Mouse (Mus musculus) kidney, adult 2 months (tissue): ENCODE measurements around the gene Grk6. TPM values are rescaled to one million over a fixed set of nuclear protein-coding genes. Genes with fewer than 3 reads are reported as not detected.

Experiments
- DNase-seq: peaks from one replicate; pipeline ENCODE4 v3.0.0; 2021
- H3K27ac ChIP-seq: fragments of 200-500 bp; 2 replicates; pipeline ENCODE4 v1.5.1; 2012; ENCODE audit warnings: low read depth, low read length, control low read depth, inconsistent platforms; ENCODE audit not compliant: insufficient read depth
- H3K27me3 ChIP-seq: fragments of 200-500 bp; replicated peaks from 2 replicates; pipeline ENCODE4 v1.6.1; 2012; ENCODE audit warnings: mild to moderate bottlenecking, moderate library complexity, low read length, inconsistent platforms; ENCODE audit not compliant: control insufficient read depth, insufficient read depth
- H3K36me3 ChIP-seq: fragments of 200-500 bp; 2 replicates; pipeline ENCODE4 v1.6.1; 2012; ENCODE audit warnings: mild to moderate bottlenecking, moderate library complexity, low read length, inconsistent platforms; ENCODE audit not compliant: control insufficient read depth, insufficient read depth
- H3K4me1 ChIP-seq: fragments of 200-500 bp; 2 replicates; pipeline ENCODE4 v1.6.1; 2011; ENCODE audit warnings: low read length; ENCODE audit not compliant: control insufficient read depth, insufficient read depth
- H3K4me3 ChIP-seq: fragments of 200-500 bp; 2 replicates; pipeline ENCODE4 v1.5.1; 2011; ENCODE audit warnings: mild to moderate bottlenecking, low read depth, low read length, control low read depth; ENCODE audit not compliant: insufficient read depth
- CTCF ChIP-seq: fragments of 200-500 bp; conservative IDR thresholded peaks from 2 replicates; pipeline ENCODE4 v1.5.1; 2011; ENCODE audit warnings: low read depth, mild to moderate bottlenecking, control low read depth, low read length, moderate library complexity, mixed read lengths; ENCODE audit not compliant: insufficient read depth, insufficient read length
- POLR2A ChIP-seq: fragments of 200-500 bp; IDR thresholded peaks from one replicate; pipeline ENCODE4 v1.6.1; 2011; ENCODE audit warnings: low read depth, low read length, control low read depth
- WGBS: fragments of 180-500 bp; shearing (Covaris S2); methylation state at CpG from one replicate; pipeline ENCODE4 v1.1.7; 2018; 5-methylcytosine and 5-hydroxymethylcytosine counted together
- polyA plus RNA-seq: library from polyadenylated mRNA; depleted of rRNA; stranded (reverse); fragments of >200 nt; gene quantifications from 2 replicates; pipeline ENCODE4 v1.2.3, GENCODE M21; 2012; rRNA removed

Grk6 gene
- polyA plus RNA-seq, result 23.4 and 27.4 TPM in 2 replicates

DNA sequence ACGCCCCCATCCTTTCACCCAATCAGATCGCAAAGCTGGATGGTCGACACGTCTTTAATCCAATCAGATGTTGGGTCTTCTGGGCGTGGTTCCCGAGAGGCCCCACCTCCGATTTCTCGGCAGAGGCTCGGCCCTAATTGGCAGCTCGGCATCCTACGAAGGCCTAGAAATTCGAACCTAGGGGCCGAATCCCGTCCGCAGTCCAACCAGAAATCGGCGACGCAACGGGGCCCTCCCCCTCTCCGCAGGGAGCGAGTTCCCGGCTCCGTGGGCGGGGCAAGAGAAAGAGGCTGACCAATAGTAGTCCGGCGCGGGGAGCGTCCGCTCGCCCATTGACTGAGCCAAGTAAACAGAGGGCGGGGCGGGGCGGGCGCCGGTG, at the start of gene Grk6:
TSS of gene Grk6 (plus strand) at position 136 of the 379 bp plus-strand sequence.
- Histone ChIP-seq H3K4me1 (peaks cover 5% of the 10 kb centered on the region; the same call in 1 of the 2 replicates), H3K36me3 (no peaks in the 10 kb centered on the region), H3K27me3 (no peaks in the 10 kb centered on the region), H3K27ac (peak within 1 kb of the TSS; percentile 90), H3K4me3 (peak within 1 kb of the TSS; percentile 90)
- DNase-seq, result peak; percentile 100
- TF ChIP-seq CTCF (no peak), POLR2A (no peak)
- WGBS, result under 1% methylated on average over 35 of the region's 35 CpGs

GRCm38 (mm10) chr13:55398088-55398487, 46.8 kb upstream of the Grk6 start, which contains the start of gene Slc34a1:
Gene Slc34a1 (plus strand): TSS chr13:55398187.
- TF ChIP-seq POLR2A, result no peak
- TF ChIP-seq CTCF, result no peak
- Histone ChIP-seq H3K27me3 (no peaks in the 10 kb centered on the region), H3K27ac (peak within 1 kb of the TSS; percentile 48), H3K4me3 (no peak within 1 kb of the TSS), H3K36me3 (peaks cover 7% of the 10 kb centered on the region; the same call in 1 of the 2 replicates), H3K4me1 (0 out of 2 replicates have a peak, but pooled peaks cover 4% of the 10 kb centered on the region)
- WGBS, result 46% methylated on average over 1 of the region's 1 CpGs
- DNase-seq, result no peak

DNA sequence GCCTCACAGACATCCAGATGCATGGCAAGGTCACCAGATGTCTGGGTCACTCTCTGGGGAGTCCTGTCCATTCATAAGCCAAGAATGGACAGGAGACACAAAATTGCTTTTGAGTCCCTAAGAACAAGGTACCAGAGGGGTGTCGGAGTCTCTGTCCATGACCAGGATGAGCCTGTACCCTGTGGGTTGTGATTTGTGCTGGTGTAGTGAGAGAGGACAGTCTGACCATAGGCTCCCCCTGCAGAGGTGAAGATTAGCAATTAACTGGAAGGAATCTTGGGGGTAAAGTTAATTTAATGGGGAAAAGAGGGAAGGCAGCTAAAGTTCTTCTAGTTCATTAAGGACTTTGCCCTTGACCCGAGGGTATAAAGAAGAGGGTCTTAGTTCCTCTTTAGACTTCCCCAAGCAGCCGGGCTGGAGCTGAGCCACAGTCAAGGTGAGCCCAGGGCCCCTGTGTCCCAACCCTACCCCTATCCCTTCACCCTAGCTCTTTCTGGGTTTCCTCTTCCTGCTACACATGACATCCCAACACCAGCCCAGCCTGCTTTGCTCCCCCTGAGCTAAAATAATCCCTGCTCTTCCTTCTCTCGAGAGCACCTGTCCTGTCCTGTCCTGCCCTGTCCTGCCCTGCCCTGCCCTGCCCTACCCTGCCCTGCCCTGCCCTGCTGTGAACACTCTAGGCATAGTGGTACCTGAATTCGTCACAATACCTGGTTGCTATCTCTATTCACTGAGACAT, 45.4 kb upstream of the Grk6 start:
- TF ChIP-seq POLR2A (peak; percentile 98), CTCF (no peak)
- Histone ChIP-seq H3K27ac (peak overlapping the region; percentile 90), H3K4me1 (0 out of 2 replicates have a peak, but pooled peaks cover 4% of the 10 kb centered on the region), H3K27me3 (no peaks in the 10 kb centered on the region), H3K36me3 (peaks cover 7% of the 10 kb centered on the region; the same call in 1 of the 2 replicates), H3K4me3 (peak overlapping the region; percentile 67)
- peak; percentile 89 for DNase-seq
- 50% methylated on average over 5 of the region's 5 CpGs for WGBS

GRCm38 (mm10) chr13:55400039-55400346, 44.9 kb upstream of the Grk6 start:
- H3K4me3 ChIP-seq, result peak overlapping the region; percentile 67

GRCm38 (mm10) chr13:55403266-55403665, 41.6 kb upstream of the Grk6 start:
- 48% methylated on average over 7 of the region's 7 CpGs for WGBS
- Histone ChIP-seq H3K27ac (peak overlapping the region; percentile 90), H3K4me3 (peak overlapping the region; percentile 67), H3K36me3 (peaks cover 9% of the 10 kb centered on the region; the same call in 1 of the 2 replicates), H3K4me1 (0 out of 2 replicates have a peak, but pooled peaks cover 4% of the 10 kb centered on the region), H3K27me3 (no peaks in the 10 kb centered on the region)
- DNase-seq, result no peak
- TF ChIP-seq POLR2A (no peak), CTCF (no peak)

More at GRCm38 (mm10) chr13:55400039-55400346, 44.9 kb upstream of the Grk6 start:
- Histone ChIP-seq H3K4me1 (0 out of 2 replicates have a peak, but pooled peaks cover 4% of the 10 kb centered on the region), H3K36me3 (peaks cover 7% of the 10 kb centered on the region; the same call in 1 of the 2 replicates), H3K27me3 (no peaks in the 10 kb centered on the region), H3K27ac (peak overlapping the region; percentile 90)
- WGBS, result 33% methylated on average over 1 of the region's 1 CpGs
- DNase-seq, result peak; percentile 12
- TF ChIP-seq CTCF, result no peak
- no peak for TF ChIP-seq POLR2A

- no peaks in the 10 kb centered on the region for H3K4me1 ChIP-seq
- H3K27ac ChIP-seq, result peak overlapping the region; percentile 90
- H3K36me3 ChIP-seq, result peaks cover 9% of the 10 kb centered on the region; the same call in 1 of the 2 replicates
- peak overlapping the region; percentile 67 for H3K4me3 ChIP-seq
- WGBS, result 42% methylated on average over 15 of the region's 15 CpGs
- TF ChIP-seq CTCF, result no peak
- no peak for TF ChIP-seq POLR2A
- no peaks in the 10 kb centered on the region for H3K27me3 ChIP-seq
- DNase-seq, result peak; percentile 40
Measured at GRCm38 (mm10) chr13:55403935-55404852, 40.7 kb upstream of the Grk6 start.
